17 mouse cellular contexts compared by ENCODE assay signal in genomic region chr10:83343828-83344685, GRCm38 (mm10). TPM values are rescaled to one million over a fixed set of nuclear protein-coding genes. Genes with fewer than 3 reads are reported as not detected.
A peak's percentile ranks its signal among the peaks of the same experiment; 100 is the strongest.
DNase-seq lines count a peak whose midpoint lies in the region; ATAC-seq lines count a peak whose summit lies in the region.
"Had no signal": no experiment of that assay in that cellular context is flagged by ENCODE, and none has a peak within 500 bp of the region (broad histone marks: within the 10 kb centered on the region; RNA-seq: fewer than 3 reads in every experiment).

No protein-coding gene starts in this region.

- H3K27me3 ChIP-seq in kidney, embryonic 15.5 days = 0 out of 2 replicates have a peak, but pooled peaks cover 10% of the 10 kb centered on the region
- H3K27me3 ChIP-seq: neural tube, embryonic 12.5 days had no signal

- ATAC-seq in monocyte, adult 5-6 weeks (replicated peaks; ENCODE audit: insufficient number of reproducible peaks, low FRiP score, low TSS enrichment, poor library complexity, severe bottlenecking) = 0 out of 2 replicates have a peak, but pooled peaks have one; percentile 17
- no peak for ATAC-seq in kidney, embryonic 15.5 days (replicated peaks; ENCODE audit: low FRiP score)
- ATAC-seq: activated CD4-positive, CD25-positive, alpha-beta regulatory T cell, adult 4 months had no signal

- H3K36me3 ChIP-seq in kidney, embryonic 15.5 days = no peaks in the 10 kb centered on the region
- H3K36me3 ChIP-seq: forebrain, embryonic 10.5 days; heart, embryonic 13.5 days; hindbrain, embryonic 12.5 days; liver, embryonic 13.5 days; neural tube, embryonic 12.5 days had no signal

- no peak overlapping the region for H3K4me2 ChIP-seq in kidney, embryonic 15.5 days
- H3K4me2 ChIP-seq: heart, embryonic 13.5 days; hindbrain, embryonic 12.5 days; liver, embryonic 13.5 days; neural tube, embryonic 12.5 days had no signal

- no peak overlapping the region for H3K27ac ChIP-seq in kidney, embryonic 15.5 days
- H3K27ac ChIP-seq: forebrain, embryonic 10.5 days; heart, embryonic 13.5 days; hindbrain, embryonic 12.5 days; layer of hippocampus, adult 2 months; left cerebral cortex, adult 2 months; liver, embryonic 13.5 days; neural tube, embryonic 12.5 days had no signal

- H3K4me3 ChIP-seq in kidney, embryonic 15.5 days (replicated peaks) = no peak overlapping the region
- H3K4me3 ChIP-seq: forebrain, embryonic 10.5 days; heart, embryonic 13.5 days; hindbrain, embryonic 12.5 days; layer of hippocampus, adult 2 months; left cerebral cortex, adult 2 months; liver, embryonic 13.5 days; neural tube, embryonic 12.5 days had no signal

- H3K9ac ChIP-seq in kidney, embryonic 15.5 days = no peak overlapping the region
- H3K9ac ChIP-seq: heart, embryonic 13.5 days; hindbrain, embryonic 12.5 days; liver, embryonic 13.5 days; neural tube, embryonic 12.5 days had no signal

- 69% methylated on average over 2 of the region's 2 CpGs for WGBS in kidney, embryonic 15.5 days

- no peaks in the 10 kb centered on the region for H3K9me3 ChIP-seq in kidney, embryonic 15.5 days (replicated peaks)
- H3K9me3 ChIP-seq: forebrain, embryonic 10.5 days; heart, embryonic 13.5 days; hindbrain, embryonic 12.5 days; liver, embryonic 13.5 days; neural tube, embryonic 12.5 days had no signal

- peak; percentile 15 to 20 for DNase-seq in heart, adult 9 months (ENCODE audit: low spot score in 2 of 2)
- DNase-seq in heart, adult 8-10 months (ENCODE audit: low spot score) = no peak
- DNase-seq in 416B (ENCODE audit: low read depth) = peak; percentile 45
- DNase-seq in R1 (ENCODE audit: low read depth, low spot score) = peak; percentile 46
- no peak for DNase-seq in layer of hippocampus, adult 9-11 months
- DNase-seq: liver, embryonic 13.5 days; right cerebral cortex, postnatal 25 days; thymus, postnatal 36 days had no signal

- H3K4me1 ChIP-seq in kidney, embryonic 15.5 days = no peaks in the 10 kb centered on the region
- H3K4me1 ChIP-seq: hindbrain, embryonic 12.5 days; liver, embryonic 13.5 days; neural tube, embryonic 12.5 days had no signal

RNA-seq across cellular contexts. Expression of gene Slc41a2, which starts 6.4 kb away (rescaled TPM):
- 1 to 10 TPM in 3 of 4 experiments, under 1 TPM in 1; 0.88 to 2.9 (median 1.9) TPM for total RNA-seq in heart, adult 8-10 months (2022)
- total RNA-seq in monocyte, adult 5-6 weeks (2017) = 5.1 to 21.2 TPM (median 7.0 TPM) in 3 replicates
- polyA plus RNA-seq in kidney, embryonic 15.5 days (2015; fragmentation: Nextera tagmentation; extraction: Ambion mirVana) = 0.57 and 0.58 TPM in 2 replicates

RNA-seq across cellular contexts. Expression of gene D10Wsu102e, which starts 16.0 kb away (rescaled TPM):
- under 1 TPM; 0.57 to 0.72 (median 0.60) TPM for total RNA-seq in heart, adult 8-10 months (2022)
- total RNA-seq in monocyte, adult 5-6 weeks (2017) = 1.0 to 1.8 TPM (median 1.1 TPM) in 3 replicates
- 0.78 and 0.82 TPM in 2 replicates for polyA plus RNA-seq in kidney, embryonic 15.5 days (2015; fragmentation: Nextera tagmentation; extraction: Ambion mirVana)

Comparison
In these comparisons a context has a peak if more than half of its experiments do, and no peak if none do; other contexts are left out.
1. DNase-seq: peak in heart, adult 9 months (2 of 2), 416B (single experiment) and R1 (single experiment); none in heart, adult 8-10 months (single experiment) and layer of hippocampus, adult 9-11 months (single experiment).